Mouse (Mus musculus): ENCODE measurements around the gene Dcst1.

- no peak for TF ChIP-seq CTCF (IDR thresholded peaks at IDR 0.05; ENCODE audit: control insufficient read depth, insufficient read depth, insufficient read length)
- TF ChIP-seq MAX (IDR thresholded peaks at IDR 0.05), result no peak
- no peak for TF ChIP-seq MYOD1 (IDR thresholded peaks at IDR 0.05; ENCODE audit: control insufficient read depth, insufficient read length, low read depth)
- TF ChIP-seq MYOG (IDR thresholded peaks at IDR 0.05; ENCODE audit: control insufficient read depth, extremely low read depth, insufficient read length), result no peak
- no peak for TF ChIP-seq USF1 (IDR thresholded peaks at IDR 0.05; ENCODE audit: low read depth)
- no peak for TF ChIP-seq CEBPB (IDR thresholded peaks at IDR 0.05; ENCODE audit: low read depth)
- no peak for TF ChIP-seq FOSL1 (IDR thresholded peaks at IDR 0.05; ENCODE audit: insufficient read depth, low read length, poor library complexity, severe bottlenecking)
Measured at GRCm38 (mm10) chr3:89382033-89382882, 17.2 kb upstream of the Dcst1 start.
